Mouse (Mus musculus): ENCODE results near the gene Aacs. TPM values are rescaled to one million over a fixed set of nuclear protein-coding genes. Genes with fewer than 3 reads are reported as not detected.
"Not testable (repeated sequence)": the region's sequence is repeated elsewhere in the genome, so short reads cannot be mapped to it uniquely, and the experiment has no call there.

The Aacs gene
- 36.8 TPM in 2 replicates for polyA plus RNA-seq (2015; fragmentation: Nextera tagmentation; extraction: Ambion mirVana)

GRCm38 (mm10) chr5:125475601-125476285 is at the start of gene Aacs:
TSS of gene Aacs (plus strand) at chr5:125475814.
- Histone ChIP-seq H3K27me3 (no peaks in the 10 kb centered on the region), H3K4me3 (peak within 1 kb of the TSS; percentile 75), H3K9me3 (no peaks in the 10 kb centered on the region), H3K4me2 (peak within 1 kb of the TSS; percentile 91), H3K9ac (peak within 1 kb of the TSS; percentile 73), H3K4me1 (peaks cover 22% of the 10 kb centered on the region), H3K27ac (peak within 1 kb of the TSS; percentile 39; the same call in 1 of the 2 replicates), H3K36me3 (no peaks in the 10 kb centered on the region)
- WGBS = under 1% methylated on average over 59 of the region's 60 CpGs
- peak; percentile 93 for ATAC-seq (ENCODE audit: borderline replicate concordance, extremely low read depth, low FRiP score, low TSS enrichment)

GRCm38 (mm10) chr5:125426343-125426742 is 49.3 kb upstream of the Aacs start:
- no peak for ATAC-seq (ENCODE audit: borderline replicate concordance, extremely low read depth, low FRiP score, low TSS enrichment)
- Histone ChIP-seq H3K4me1 (no peaks in the 10 kb centered on the region), H3K4me2 (no peak overlapping the region), H3K27me3 (no peaks in the 10 kb centered on the region), H3K4me3 (no peak overlapping the region), H3K9ac (no peak overlapping the region), H3K9me3 (no peaks in the 10 kb centered on the region), H3K36me3 (peaks cover 97% of the 10 kb centered on the region), H3K27ac (no peak overlapping the region)
- 94% methylated on average over 10 of the region's 10 CpGs for WGBS

GRCm38 (mm10) chr5:125432324-125432723 is 43.3 kb upstream of the Aacs start:
- not testable (repeated sequence) for H3K9ac ChIP-seq; H3K27ac ChIP-seq; H3K27me3 ChIP-seq; H3K9me3 ChIP-seq; ATAC-seq (ENCODE audit: borderline replicate concordance, extremely low read depth, low FRiP score, low TSS enrichment); H3K4me3 ChIP-seq
- peaks cover 15% of the 10 kb centered on the region for H3K4me1 ChIP-seq
- peak overlapping the region; percentile 91 for H3K4me2 ChIP-seq
- 96% methylated on average over 2 of the region's 2 CpGs for WGBS
- peaks cover 42% of the 10 kb centered on the region for H3K36me3 ChIP-seq

- peak within 1 kb of the TSS; percentile 91 for H3K4me3 ChIP-seq
- peak within 1 kb of the TSS; percentile 87 for H3K9ac ChIP-seq
- under 1% methylated on average over 46 of the region's 46 CpGs for WGBS
- peaks cover 26% of the 10 kb centered on the region for H3K36me3 ChIP-seq
- peak within 1 kb of the TSS; percentile 54; the same call in 1 of the 2 replicates for H3K27ac ChIP-seq
- no peaks in the 10 kb centered on the region for H3K9me3 ChIP-seq
- H3K4me2 ChIP-seq = peak within 1 kb of the TSS; percentile 91
- peaks cover 15% of the 10 kb centered on the region for H3K4me1 ChIP-seq
- ATAC-seq (ENCODE audit: borderline replicate concordance, extremely low read depth, low FRiP score, low TSS enrichment) = peak; percentile 97
- H3K27me3 ChIP-seq = no peaks in the 10 kb centered on the region
Observed at GRCm38 (mm10) chr5:125433793-125434337, 41.7 kb upstream of the Aacs start, which contains the start of gene Dhx37. TSS of gene Dhx37 (minus strand) at chr5:125434121.

DNA sequence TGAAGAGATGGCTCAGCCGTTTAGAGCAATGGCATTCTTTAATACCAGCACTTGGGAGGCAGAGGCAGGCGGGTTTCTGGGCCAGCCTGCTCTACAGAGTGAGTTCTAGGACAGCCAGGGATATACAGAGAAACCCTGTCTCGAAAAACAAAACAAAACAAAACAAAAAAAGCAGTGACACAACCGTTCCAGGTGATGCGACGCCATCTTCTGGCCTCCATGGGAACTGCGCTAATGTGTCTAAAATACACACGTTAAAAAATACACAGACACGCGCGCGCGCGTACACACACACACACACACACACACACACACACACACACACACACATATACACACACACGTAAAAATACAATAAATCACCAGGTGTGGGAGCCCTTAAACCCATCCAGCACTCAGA is 41.3 kb upstream of the Aacs start:
- H3K36me3 ChIP-seq = peaks cover 21% of the 10 kb centered on the region
- H3K4me1 ChIP-seq = peaks cover 15% of the 10 kb centered on the region
- peak overlapping the region; percentile 91 for H3K4me2 ChIP-seq
- not testable (repeated sequence) for H3K27me3 ChIP-seq; H3K27ac ChIP-seq; ATAC-seq (ENCODE audit: borderline replicate concordance, extremely low read depth, low FRiP score, low TSS enrichment); H3K9me3 ChIP-seq; H3K9ac ChIP-seq
- 51% methylated on average over 15 of the region's 15 CpGs for WGBS
- H3K4me3 ChIP-seq = peak overlapping the region; percentile 91

DNA sequence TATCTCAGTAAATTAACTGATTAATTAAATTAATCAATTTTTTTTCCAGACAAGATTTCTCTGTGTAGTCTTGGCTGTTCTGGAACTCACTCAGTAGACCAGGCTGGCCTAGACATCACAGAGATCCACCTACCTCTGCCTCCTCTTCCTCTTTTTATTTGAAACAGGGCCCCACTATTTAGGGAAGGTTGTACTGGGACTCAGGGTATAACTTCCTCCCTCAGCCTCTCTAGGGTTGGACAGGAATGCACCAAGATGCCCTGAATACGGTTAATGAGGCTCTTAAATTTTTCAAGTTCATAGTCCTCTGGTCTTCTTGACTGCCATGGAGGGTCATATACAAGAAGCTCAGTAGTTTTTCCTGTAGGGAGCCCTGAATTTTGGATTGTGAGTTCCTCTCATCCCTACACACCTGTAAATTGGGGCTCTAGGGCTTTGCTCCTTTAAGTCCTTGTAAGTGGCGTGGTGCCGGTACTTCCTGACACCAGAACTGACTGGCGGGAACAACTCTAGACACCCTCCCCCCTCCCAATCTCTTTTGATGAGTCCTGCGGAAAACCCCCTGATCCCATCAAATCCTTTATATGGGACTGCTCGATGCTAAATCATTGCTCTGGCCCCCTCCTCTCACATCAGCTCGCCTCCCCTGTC is 34.9 kb upstream of the Aacs start:
- Histone ChIP-seq H3K4me2 (peak overlapping the region; percentile 79), H3K4me3 (peak overlapping the region; percentile 98), H3K9ac (peak overlapping the region; percentile 78), H3K9me3 (no peaks in the 10 kb centered on the region), H3K4me1 (peaks cover 12% of the 10 kb centered on the region), H3K36me3 (no peaks in the 10 kb centered on the region), H3K27me3 (no peaks in the 10 kb centered on the region), H3K27ac (peak overlapping the region; percentile 77; the same call in 1 of the 2 replicates)
- peak; percentile 15; the same call in 1 of the 2 replicates for ATAC-seq (ENCODE audit: borderline replicate concordance, extremely low read depth, low FRiP score, low TSS enrichment)
- 3% methylated on average over 7 of the region's 7 CpGs for WGBS

DNA sequence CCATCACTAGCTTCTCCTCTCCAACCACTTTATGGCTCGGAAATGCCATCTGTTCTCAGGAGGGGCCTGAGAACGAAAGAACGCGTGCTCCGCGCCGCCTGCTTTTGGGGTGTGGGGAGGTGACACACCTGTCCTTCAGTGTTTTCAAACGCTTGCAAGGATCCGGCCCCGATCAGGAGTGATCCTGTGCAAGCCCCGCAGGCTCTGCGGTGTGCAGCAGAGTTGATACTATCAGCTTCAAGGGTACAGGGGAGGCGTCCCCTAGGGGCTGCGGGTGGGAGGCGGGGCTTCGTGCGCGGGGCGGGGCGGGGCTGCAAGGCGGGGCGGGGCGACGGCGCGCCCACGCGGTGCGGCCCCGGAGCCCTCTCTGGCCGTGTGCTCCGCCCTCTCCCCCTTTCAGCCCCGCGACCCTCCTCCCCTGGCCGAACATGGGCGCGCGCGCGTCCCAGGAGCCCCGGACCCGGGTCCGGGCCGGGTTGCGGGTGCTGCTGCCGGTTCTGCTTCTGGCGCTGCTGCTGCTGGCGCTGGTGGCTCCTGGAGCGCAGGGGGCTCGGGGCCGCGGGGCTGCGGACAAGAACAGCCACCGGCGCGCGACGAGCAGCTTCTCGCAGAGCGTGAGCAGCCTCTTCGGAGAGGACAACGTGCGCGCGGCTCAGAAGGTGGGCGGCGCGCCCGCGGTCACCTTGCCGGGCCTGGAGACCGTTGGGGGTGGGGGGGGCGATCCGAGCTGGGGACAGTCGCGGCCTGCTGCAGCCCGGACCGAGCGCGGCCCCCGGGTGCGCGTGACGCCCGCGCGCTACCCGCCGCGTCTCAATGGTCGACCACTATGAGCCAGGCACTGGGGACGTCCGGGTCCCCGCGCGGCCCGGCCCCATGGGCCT is 34.1 kb upstream of the Aacs start, which contains the start of gene Bri3bp:
Gene Bri3bp (plus strand): TSS at position 335 of the 881 bp plus-strand sequence.
- peaks cover 12% of the 10 kb centered on the region for H3K4me1 ChIP-seq
- H3K4me3 ChIP-seq = peak within 1 kb of the TSS; percentile 98
- H3K9me3 ChIP-seq = no peaks in the 10 kb centered on the region
- H3K27ac ChIP-seq = peak within 1 kb of the TSS; percentile 77
- peak within 1 kb of the TSS; percentile 79 for H3K4me2 ChIP-seq
- no peaks in the 10 kb centered on the region for H3K27me3 ChIP-seq
- peak within 1 kb of the TSS; percentile 78 for H3K9ac ChIP-seq
- under 1% methylated on average over 97 of the region's 97 CpGs for WGBS
- ATAC-seq (ENCODE audit: borderline replicate concordance, extremely low read depth, low FRiP score, low TSS enrichment) = peak; percentile 96
- H3K36me3 ChIP-seq = no peaks in the 10 kb centered on the region

DNA sequence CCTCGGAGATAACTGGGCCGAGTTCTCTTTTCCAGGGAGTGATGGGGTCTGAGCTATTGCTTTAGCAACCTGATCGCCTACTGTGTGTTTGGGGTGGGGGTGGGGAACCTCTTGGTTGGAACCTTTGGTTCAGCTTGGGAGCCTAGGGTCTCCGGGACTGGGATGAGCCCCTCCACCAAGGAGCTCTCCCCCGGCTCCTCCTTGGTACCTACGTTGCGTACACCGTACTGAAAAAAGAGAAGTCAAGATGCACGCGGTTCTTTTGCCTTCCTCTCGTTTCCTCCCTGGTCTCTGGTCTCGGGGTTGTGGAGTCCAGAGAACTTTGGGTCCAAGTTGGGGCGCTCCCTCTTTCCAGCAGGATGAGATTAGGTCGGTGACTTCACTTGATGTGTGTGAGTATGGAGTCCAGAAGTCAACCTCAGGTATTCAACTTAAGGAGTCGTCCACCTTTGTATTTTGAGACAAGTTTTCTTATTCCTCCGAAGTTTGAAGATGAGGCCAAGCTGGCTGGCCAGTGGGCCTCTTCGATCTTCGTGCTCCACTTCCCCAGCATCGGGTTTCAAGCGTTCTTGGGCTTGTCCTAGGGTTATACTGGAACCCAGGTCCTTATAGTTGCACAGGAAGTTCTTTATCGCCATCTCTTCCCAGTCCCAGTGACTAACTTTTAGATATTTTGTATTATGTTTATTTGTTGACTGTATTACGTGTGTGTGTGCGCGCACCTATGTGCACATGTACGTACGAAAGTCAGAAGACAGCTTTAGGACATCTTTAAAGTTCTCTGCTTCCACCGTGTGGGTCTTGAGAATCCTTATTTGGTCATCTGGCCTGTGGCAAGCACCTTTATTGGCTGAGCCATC is 33.2 kb upstream of the Aacs start:
- Histone ChIP-seq H3K9ac (peak overlapping the region; percentile 78), H3K4me3 (peak overlapping the region; percentile 98), H3K9me3 (no peaks in the 10 kb centered on the region), H3K27me3 (no peaks in the 10 kb centered on the region), H3K27ac (peak overlapping the region; percentile 77), H3K4me2 (peak overlapping the region; percentile 79), H3K4me1 (peaks cover 12% of the 10 kb centered on the region), H3K36me3 (no peaks in the 10 kb centered on the region)
- 20% methylated on average over 27 of the region's 27 CpGs for WGBS
- no peak for ATAC-seq (ENCODE audit: borderline replicate concordance, extremely low read depth, low FRiP score, low TSS enrichment)

DNA sequence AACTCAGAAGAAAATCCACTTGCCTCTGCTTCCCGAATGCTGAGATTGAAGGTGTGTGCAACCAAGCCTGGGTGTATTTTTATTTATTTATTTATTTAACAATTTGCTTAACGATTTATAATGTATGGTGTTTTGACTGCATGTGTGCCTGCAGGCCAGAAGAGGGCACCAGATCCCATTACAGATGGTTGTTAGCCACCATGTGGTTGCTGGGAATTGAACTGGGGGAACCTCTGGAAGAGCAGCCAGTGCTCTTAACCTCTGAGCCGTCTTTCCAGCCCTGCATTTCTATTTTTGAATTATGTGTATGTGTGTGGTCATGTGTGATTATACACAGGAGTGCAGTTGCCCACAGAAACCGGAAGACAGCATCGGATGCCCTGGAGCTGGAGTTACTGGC is 32.3 kb upstream of the Aacs start:
- Histone ChIP-seq H3K27ac (no peak overlapping the region), H3K9me3 (no peaks in the 10 kb centered on the region), H3K4me2 (no peak overlapping the region), H3K27me3 (no peaks in the 10 kb centered on the region), H3K9ac (no peak overlapping the region), H3K4me1 (peaks cover 12% of the 10 kb centered on the region), H3K36me3 (no peaks in the 10 kb centered on the region), H3K4me3 (no peak overlapping the region)
- WGBS = 80% methylated on average over 5 of the region's 5 CpGs
- no peak for ATAC-seq (ENCODE audit: borderline replicate concordance, extremely low read depth, low FRiP score, low TSS enrichment)

DNA sequence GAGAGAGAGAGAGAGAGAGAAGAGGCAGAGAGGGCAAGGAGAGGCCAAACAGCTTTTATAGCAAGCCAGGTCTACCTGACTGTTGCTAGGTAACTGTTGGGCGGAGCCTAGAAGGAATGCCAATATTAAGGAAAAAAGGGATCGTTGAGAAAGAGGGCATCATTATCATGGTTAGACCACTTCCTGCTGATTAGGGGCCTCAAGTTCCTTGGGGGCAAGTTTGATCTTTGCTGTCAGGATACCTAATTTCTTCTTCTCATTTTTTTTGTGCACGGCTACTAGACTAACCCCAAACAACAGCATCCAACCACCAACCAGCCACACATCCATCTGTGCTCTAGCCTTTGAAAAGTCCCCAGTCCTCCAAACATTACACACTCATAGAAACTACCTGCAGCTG is 31.7 kb upstream of the Aacs start:
- no peaks in the 10 kb centered on the region for H3K27me3 ChIP-seq

More for the DNA sequence above, 31.7 kb upstream of the Aacs start:
- peaks cover 12% of the 10 kb centered on the region for H3K4me1 ChIP-seq
- H3K4me2 ChIP-seq = no peak overlapping the region
- no peak overlapping the region for H3K4me3 ChIP-seq
- H3K9me3 ChIP-seq = no peaks in the 10 kb centered on the region
- H3K27ac ChIP-seq = no peak overlapping the region
- WGBS = 67% methylated on average over 3 of the region's 3 CpGs
- no peak overlapping the region for H3K9ac ChIP-seq
- H3K36me3 ChIP-seq = no peaks in the 10 kb centered on the region
- no peak for ATAC-seq (ENCODE audit: borderline replicate concordance, extremely low read depth, low FRiP score, low TSS enrichment)

All from lung, embryonic 15.5 days (tissue).